Mouse (Mus musculus) kidney, postnatal 0 days (tissue): ENCODE results near the gene Olfr1394. TPM values are rescaled to one million over a fixed set of nuclear protein-coding genes. Genes with fewer than 3 reads are reported as not detected.
"Not testable (repeated sequence)": the region's sequence is repeated elsewhere in the genome, so short reads cannot be mapped to it uniquely, and the experiment has no call there.

ENCODE experiments used
- ATAC-seq: fragments of 200-750 bp; cut with Nextera tagmentation; replicated peaks from 2 replicates; pipeline ENCODE4 v1.8.0; 2017; ENCODE audit warnings: low read depth, moderate number of reproducible peaks, moderate TSS enrichment, moderate library complexity; ENCODE audit not compliant: low FRiP score
- DNase-seq: peaks from one replicate; pipeline ENCODE4 v3.0.0-alpha.2; 2016; ENCODE audit warnings: low spot score
- H3K27ac ChIP-seq: fragments of 300-500 bp; sonication (generic); 2 replicates; pipeline ENCODE4 v1.5.1; 2014; ENCODE audit warnings: mild to moderate bottlenecking
- H3K27me3 ChIP-seq: fragments of 300-500 bp; sonication (generic); 2 replicates; pipeline ENCODE4 v1.6.1; 2014; ENCODE audit warnings: low read length, mixed read lengths; ENCODE audit not compliant: insufficient read depth
- H3K36me3 ChIP-seq: fragments of 300-500 bp; sonication (generic); 2 replicates; pipeline ENCODE4 v1.6.1; 2014; ENCODE audit warnings: low read length, mixed read lengths; ENCODE audit not compliant: insufficient read depth
- H3K4me1 ChIP-seq: fragments of 300-500 bp; sonication (generic); replicated peaks from 2 replicates; pipeline ENCODE4 v1.6.1; 2014; ENCODE audit warnings: antibody characterized with exemption, low read length, mixed read lengths; ENCODE audit not compliant: insufficient read depth
- H3K4me2 ChIP-seq: fragments of 300-500 bp; sonication (generic); 2 replicates; pipeline ENCODE4 v1.6.1; 2014; ENCODE audit warnings: mild to moderate bottlenecking, low read length, moderate library complexity, mixed read lengths
- H3K4me3 ChIP-seq: fragments of 300-500 bp; sonication (generic); replicated peaks from 2 replicates; pipeline ENCODE4 v1.5.1; 2014; ENCODE audit warnings: low read depth, low read length
- H3K9ac ChIP-seq: fragments of 300-500 bp; sonication (generic); 2 replicates; pipeline ENCODE4 v1.6.1; 2014; ENCODE audit warnings: low read depth, low read length
- H3K9me3 ChIP-seq: fragments of 300-500 bp; sonication (generic); replicated peaks from 2 replicates; pipeline ENCODE4 v1.6.1; 2016; ENCODE audit warnings: low read length, inconsistent platforms, mixed read lengths
- CTCF ChIP-seq: IDR thresholded peaks from 2 replicates; pipeline ENCODE4 v1.5.1; 2016; ENCODE audit warnings: antibody characterized with exemption, low read depth, mild to moderate bottlenecking, moderate library complexity
- WGBS: fragments of 180-500 bp; shearing (Covaris S2); extraction: QIAGEN DNeasy Blood & Tissue Kit; methylation state at CpG from one replicate; pipeline ENCODE4 v1.1.7; 2014; 5-methylcytosine and 5-hydroxymethylcytosine counted together
- polyA plus RNA-seq: library from polyadenylated mRNA; unstranded; fragments of >200 nt; fragmentation: Nextera tagmentation; extraction: Ambion mirVana; gene quantifications from 2 replicates; pipeline ENCODE4 v1.2.1, GENCODE M21; 2015

Gene Olfr1394
- polyA plus RNA-seq, 1 experiment from 2014 or later, result not detected

DNA sequence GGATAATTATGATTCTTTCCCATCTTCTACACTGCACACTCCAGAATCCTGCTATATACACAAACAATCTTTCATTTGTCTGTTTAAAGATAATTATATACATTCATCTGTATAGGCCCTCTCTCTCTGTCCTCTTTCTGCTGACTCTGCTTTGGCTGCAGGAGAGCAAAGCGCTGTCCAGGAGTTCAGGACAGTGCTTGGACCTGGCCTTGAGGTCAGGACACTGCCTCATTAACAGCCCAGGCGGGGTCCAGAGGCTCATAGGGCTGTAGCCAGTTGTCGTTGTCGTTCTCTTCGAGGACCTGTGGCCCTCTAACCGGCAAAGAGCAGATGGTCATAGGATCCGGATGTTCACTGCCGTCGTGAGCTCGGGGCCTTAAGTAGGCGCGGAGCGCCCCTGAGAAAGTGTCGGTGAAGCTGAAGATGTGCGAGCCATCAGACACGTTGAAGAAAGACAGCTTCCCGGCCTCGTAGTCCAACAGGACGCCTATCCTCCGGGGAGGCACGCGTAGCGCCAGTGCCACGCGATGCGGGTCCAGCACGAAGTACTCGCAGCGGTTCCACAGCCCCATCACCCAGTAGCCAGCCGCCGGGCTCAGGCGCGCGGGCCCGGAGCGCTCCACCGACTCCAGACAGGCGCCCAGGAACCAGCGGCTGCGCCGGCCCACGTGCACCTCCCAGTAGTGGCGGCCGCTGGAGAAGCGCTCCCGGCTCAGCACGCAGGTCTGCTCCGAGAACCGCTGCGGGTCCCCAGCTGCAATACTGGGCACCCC is 14.8 kb downstream of the Olfr1394 start:
- H3K36me3 ChIP-seq, result no peaks in the 10 kb centered on the region
- 0 out of 2 replicates have a peak, but pooled peaks cover 7% of the 10 kb centered on the region for H3K4me1 ChIP-seq
- ATAC-seq (peak; percentile 36), DNase-seq (peak; percentile 26)
- H3K4me2 ChIP-seq, result peak overlapping the region; percentile 51
- H3K27me3 ChIP-seq, result peaks cover 8% of the 10 kb centered on the region; the same call in 1 of the 2 replicates
- no peak overlapping the region for H3K9ac ChIP-seq
- peak overlapping the region; percentile 21; the same call in 1 of the 2 replicates for H3K4me3 ChIP-seq
- WGBS, result 5% methylated on average over 50 of the region's 50 CpGs
- TF ChIP-seq CTCF, result no peak
- H3K9me3 ChIP-seq, result 0 out of 2 replicates have a peak, but pooled peaks cover 3% of the 10 kb centered on the region
- H3K27ac ChIP-seq, result no peak overlapping the region

DNA sequence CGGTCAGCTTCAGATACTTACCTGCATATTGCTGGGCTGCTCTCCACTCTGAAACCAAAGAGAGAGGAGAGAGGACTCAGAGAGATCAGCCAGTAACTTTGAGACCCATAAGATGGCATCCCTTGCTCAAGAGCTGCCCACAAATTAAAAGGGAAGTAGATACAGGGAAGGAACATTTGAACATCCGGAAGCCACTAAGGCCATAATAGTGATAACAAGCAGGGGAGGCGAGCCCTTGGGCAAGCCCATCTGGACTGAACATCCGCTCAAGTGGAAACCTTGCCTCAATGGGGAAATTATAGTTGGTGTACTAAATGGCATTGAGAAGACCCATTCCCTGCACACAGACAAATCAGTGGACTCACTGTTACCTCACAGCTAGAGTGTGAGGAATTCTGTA is 16.4 kb downstream of the Olfr1394 start:
- Histone ChIP-seq H3K4me2 (no peak overlapping the region), H3K9ac (no peak overlapping the region)
- no peak for ATAC-seq

DNA sequence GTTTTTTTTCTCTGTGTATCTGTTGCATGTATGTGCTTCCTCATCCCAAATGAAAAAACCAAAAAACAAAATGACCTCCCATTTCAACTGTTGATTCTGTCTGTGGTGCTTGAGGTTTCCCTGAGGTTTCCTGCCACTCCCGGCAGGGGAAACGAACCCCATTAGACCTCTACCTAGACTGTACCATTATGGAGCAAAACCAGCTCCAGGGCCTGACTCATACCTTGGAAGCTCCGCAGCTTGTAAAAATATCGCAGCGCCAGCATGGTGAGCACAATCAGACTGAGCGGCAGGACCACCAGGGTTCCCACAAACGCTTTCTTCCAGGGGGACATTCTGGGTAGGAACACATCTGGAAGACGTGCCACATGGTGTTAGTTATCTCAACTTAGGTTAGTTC is 21.2 kb downstream of the Olfr1394 start:
- H3K4me1 ChIP-seq, result no peaks in the 10 kb centered on the region
- no peak overlapping the region for H3K4me2 ChIP-seq
- no peaks in the 10 kb centered on the region for H3K27me3 ChIP-seq
- H3K9me3 ChIP-seq, result no peaks in the 10 kb centered on the region
- 86% methylated on average over 8 of the region's 8 CpGs for WGBS
- TF ChIP-seq CTCF, result no peak
- no peaks in the 10 kb centered on the region for H3K36me3 ChIP-seq
- no peak overlapping the region for H3K27ac ChIP-seq
- H3K9ac ChIP-seq, result no peak overlapping the region
- ATAC-seq (no peak), DNase-seq (no peak)
- no peak overlapping the region for H3K4me3 ChIP-seq

More for the DNA sequence above, 16.4 kb downstream of the Olfr1394 start:
- H3K27ac ChIP-seq, result no peak overlapping the region
- WGBS, result 90% methylated on average over 4 of the region's 4 CpGs
- no peak for DNase-seq
- no peak for TF ChIP-seq CTCF
- H3K27me3 ChIP-seq, result peaks cover 8% of the 10 kb centered on the region; the same call in 1 of the 2 replicates
- 0 out of 2 replicates have a peak, but pooled peaks cover 7% of the 10 kb centered on the region for H3K4me1 ChIP-seq
- H3K36me3 ChIP-seq, result no peaks in the 10 kb centered on the region
- H3K9me3 ChIP-seq, result 0 out of 2 replicates have a peak, but pooled peaks cover 3% of the 10 kb centered on the region
- H3K4me3 ChIP-seq, result no peak overlapping the region

DNA sequence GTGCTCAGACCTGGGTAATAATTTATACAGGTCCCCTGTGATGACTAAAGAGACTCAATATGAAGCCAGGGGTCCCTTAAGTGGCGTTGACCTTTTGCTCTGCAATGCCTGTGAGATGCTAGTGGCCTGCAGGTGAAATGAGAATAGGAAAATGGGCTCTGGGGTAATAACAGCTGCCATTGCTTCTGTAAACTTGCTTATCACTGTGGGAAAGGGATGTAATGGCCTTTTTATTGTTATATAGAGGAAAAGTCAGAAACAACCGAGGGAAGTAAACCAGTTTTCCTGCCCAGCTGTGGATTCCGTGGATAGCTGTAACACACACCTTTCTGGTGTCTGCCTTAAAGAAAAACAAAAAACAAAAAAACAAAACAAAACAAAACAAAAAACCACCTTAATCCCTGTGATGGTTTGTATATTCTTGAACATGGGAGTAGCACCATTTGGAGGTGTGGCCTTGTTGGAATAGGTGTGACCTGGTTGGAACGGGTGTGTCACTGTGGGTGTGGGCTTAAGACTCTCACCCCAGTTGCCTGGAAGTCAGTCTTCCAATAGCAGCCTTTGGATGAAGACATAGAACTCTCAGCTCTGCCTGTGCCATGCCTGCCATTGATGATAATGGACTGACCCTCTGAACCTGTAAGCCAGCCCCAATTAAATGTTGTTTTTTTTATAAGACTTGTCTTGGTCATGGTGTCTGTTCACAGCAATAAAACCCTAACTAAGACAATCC is 22.0 kb downstream of the Olfr1394 start:
- H3K27ac ChIP-seq, H3K9me3 ChIP-seq, H3K27me3 ChIP-seq, DNase-seq, ATAC-seq, H3K9ac ChIP-seq, H3K36me3 ChIP-seq, H3K4me3 ChIP-seq, H3K4me1 ChIP-seq, H3K4me2 ChIP-seq: not testable (repeated sequence)
- 63% methylated on average over 4 of the region's 4 CpGs for WGBS

DNA sequence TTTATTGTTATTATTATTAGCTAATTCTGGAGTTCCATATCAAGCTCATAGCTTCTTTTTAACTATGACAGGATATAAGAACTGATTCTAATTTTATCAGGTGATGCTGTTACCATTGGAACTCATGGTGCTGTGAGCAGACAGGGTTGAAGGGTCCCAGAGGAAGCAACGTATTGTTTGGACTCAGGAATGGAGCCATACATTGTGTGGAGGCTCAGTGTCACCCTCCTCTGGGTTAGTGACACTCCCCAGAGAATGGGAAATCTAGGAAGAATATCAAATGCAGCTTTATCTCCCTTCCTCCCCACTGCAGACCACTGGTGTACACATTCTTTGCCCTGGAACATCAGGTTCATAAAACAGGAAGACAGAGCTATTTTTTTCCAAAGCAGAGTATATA is 29.0 kb downstream of the Olfr1394 start:
- 56% methylated on average over 1 of the region's 1 CpGs for WGBS
- Histone ChIP-seq H3K36me3 (no peaks in the 10 kb centered on the region), H3K4me3 (no peak overlapping the region), H3K27ac (no peak overlapping the region), H3K9ac (no peak overlapping the region), H3K9me3 (no peaks in the 10 kb centered on the region), H3K27me3 (no peaks in the 10 kb centered on the region), H3K4me1 (no peaks in the 10 kb centered on the region), H3K4me2 (no peak overlapping the region)
- DNase-seq, result no peak
- no peak for TF ChIP-seq CTCF
- ATAC-seq, result no peak

DNA sequence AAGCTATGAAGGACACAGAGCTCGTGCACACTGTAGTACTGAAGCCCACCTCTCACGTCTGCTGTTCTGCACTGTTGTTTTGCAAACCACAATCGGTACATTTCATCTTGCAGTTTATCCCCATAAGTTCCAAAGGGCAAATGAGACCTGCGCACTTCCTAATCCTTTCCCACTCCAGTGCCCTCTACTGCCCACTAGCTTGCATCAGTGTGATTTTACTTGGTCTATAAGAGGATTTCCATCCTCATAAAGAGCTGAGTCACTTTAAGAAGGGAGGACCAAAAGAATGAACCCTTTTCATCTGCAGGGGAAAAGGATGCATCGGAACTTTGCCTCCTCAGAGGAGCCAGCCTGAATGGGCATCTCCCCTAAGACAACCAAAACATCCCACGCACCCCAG is 32.3 kb downstream of the Olfr1394 start:
- Histone ChIP-seq H3K4me1 (no peaks in the 10 kb centered on the region), H3K9ac (no peak overlapping the region), H3K4me3 (no peak overlapping the region), H3K27ac (no peak overlapping the region), H3K27me3 (no peaks in the 10 kb centered on the region), H3K4me2 (0 out of 2 replicates have a peak overlapping the region, but pooled peaks have one; percentile 19), H3K36me3 (no peaks in the 10 kb centered on the region), H3K9me3 (no peaks in the 10 kb centered on the region)
- ATAC-seq (no peak), DNase-seq (no peak)
- 75% methylated on average over 6 of the region's 6 CpGs for WGBS
- TF ChIP-seq CTCF, result peak; percentile 53
